Mouse (Mus musculus): ENCODE measurements around the gene Mybl2.

- TF ChIP-seq REST (IDR thresholded peaks at IDR 0.05; ENCODE audit: insufficient read depth, insufficient read length) (no peak), E2F4 (IDR thresholded peaks at IDR 0.05; ENCODE audit: insufficient read depth) (no peak), TCF12 (IDR thresholded peaks at IDR 0.05; ENCODE audit: insufficient read depth, poor library complexity, severe bottlenecking) (no peak), MAX (IDR thresholded peaks at IDR 0.05; ENCODE audit: low read depth) (no peak), POLR2A (IDR thresholded peaks at IDR 0.05; ENCODE audit: insufficient read length, low read depth) (no peak), POLR2AphosphoS2 (IDR thresholded peaks at IDR 0.05; ENCODE audit: insufficient read length, low read depth) (no peak), MYOD1 (IDR thresholded peaks at IDR 0.05; ENCODE audit: control insufficient read depth in 1 of 3, insufficient read length in 2 of 3, low read depth in 2 of 3) (no peak), USF1 (IDR thresholded peaks at IDR 0.05; ENCODE audit: low read depth) (no peak), SRF (IDR thresholded peaks at IDR 0.05; ENCODE audit: control insufficient read depth, insufficient read length, low read depth) (no peak), CEBPB (IDR thresholded peaks at IDR 0.05; ENCODE audit: insufficient read depth, poor library complexity, severe bottlenecking) (no peak), MYOG (IDR thresholded peaks at IDR 0.05; ENCODE audit: control insufficient read depth in 1 of 3, insufficient read depth in 1 of 3, insufficient read length in 2 of 3, low read depth in 2 of 3) (no peak), TCF3 (IDR thresholded peaks at IDR 0.05; ENCODE audit: insufficient read length, low read depth) (no peak)
Observed at GRCm38 (mm10) chr2:163075234-163075633, 20.7 kb downstream of the Mybl2 start.

All from myocyte (in vitro differentiated cells).